Comparison of ENCODE assay signal across 8 mouse cellular contexts in the genomic region with DNA sequence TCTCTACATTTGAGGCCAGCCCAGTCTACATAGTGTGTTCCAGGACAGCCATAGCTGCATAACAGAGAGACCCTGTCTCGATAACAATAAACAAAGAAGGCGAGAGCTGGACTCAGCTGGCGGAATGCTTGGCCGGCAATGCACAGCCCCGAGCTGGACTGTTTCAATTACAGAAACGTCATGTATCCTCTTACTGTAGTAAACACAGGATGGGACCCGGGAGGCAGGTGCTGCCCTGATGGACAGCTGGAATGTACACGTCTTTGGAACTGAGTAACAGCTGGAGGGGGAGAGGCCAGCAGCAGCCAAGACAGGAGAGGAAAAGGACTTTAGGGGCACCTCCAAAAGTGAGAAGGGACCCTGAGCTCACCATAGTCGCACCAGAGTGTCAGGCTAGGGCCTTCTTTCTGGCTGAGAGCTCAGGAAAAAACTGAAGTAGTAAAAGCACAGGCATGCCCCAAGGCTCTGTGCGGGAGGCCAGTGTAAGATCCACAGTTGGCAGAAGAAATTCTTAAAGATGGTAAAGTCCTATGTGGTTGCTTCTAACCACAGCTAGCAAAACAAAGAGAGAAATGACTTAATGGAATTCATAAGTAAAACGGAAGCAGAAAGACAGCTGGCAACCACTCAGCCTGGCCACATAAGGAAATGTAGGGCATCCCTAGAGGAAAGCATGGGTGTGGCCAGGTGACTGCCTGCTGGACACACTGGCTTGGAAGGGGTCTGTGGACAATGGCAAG.
A peak's percentile ranks its signal among the peaks of the same experiment; 100 is the strongest.
DNase-seq lines count a peak whose midpoint lies in the region; ATAC-seq and TF ChIP-seq lines count a peak whose summit lies in the region.

No protein-coding gene starts in this region.

- CTCF ChIA-PET in Patski (lab: Charles Lee) = interaction anchor here (1.1 to 2.5 kb wide), 4 partner anchors 10 to 55 kb away, joined by 3 to 9 read pairs (median 5); no protein-coding TSS in a partner anchor

- H3K27ac ChIP-seq in layer of hippocampus, adult 2 months = peak overlapping the region; percentile 43; the same call in 1 of the 2 replicates
- peak overlapping the region; percentile 37 for H3K27ac ChIP-seq in macrophage

- in situ Hi-C loops in Patski (cut with MboI; ENCODE audit: low pct_unique_long_range_greater_than_20kb) = no loop called here

- TF ChIP-seq CTCF in layer of hippocampus, adult 2 months (conservative IDR thresholded peaks at IDR 0.05) = no peak
- TF ChIP-seq CTCF in Patski (IDR thresholded peaks at IDR 0.05) = no peak

- WGBS in macrophage (ENCODE audit: missing documents) = 53% methylated on average over 11 of the region's 11 CpGs

- peaks cover 100% of the 10 kb centered on the region for H3K79me2 ChIP-seq in macrophage (ENCODE audit: inconsistent target)

- peak; percentile 40 for ATAC-seq in Patski
- no peak for ATAC-seq in monocyte, adult 5-6 weeks (replicated peaks; ENCODE audit: insufficient number of reproducible peaks, low FRiP score, low TSS enrichment, poor library complexity, severe bottlenecking)

- H3K36me3 ChIP-seq in macrophage (ENCODE audit: inconsistent target) = peaks cover 51% of the 10 kb centered on the region

- POLR2A ChIA-PET in Patski (lab: Charles Lee) = interaction anchor here (1.9 to 4.2 kb wide), 3 partner anchors 10 to 13 kb away, joined by 4 to 29 read pairs (median 8); no protein-coding TSS in a partner anchor

- no peaks in the 10 kb centered on the region for H3K27me3 ChIP-seq in Patski

- DNase-seq in layer of hippocampus, adult 2 months (ENCODE audit: low spot score in 2 of 2) = no peak
- DNase-seq in layer of hippocampus, postnatal 36 days = no peak
- peak; percentile 91 for DNase-seq in Patski (ENCODE audit: low read depth, low spot score)
- DNase-seq in heart, postnatal 4 days = peak; percentile 32
- DNase-seq in left cerebral cortex, adult 9 months (ENCODE audit: low spot score in 2 of 2) = no peak
- DNase-seq in testis, postnatal 14 days (ENCODE audit: low spot score) = no peak

- H3K4me3 ChIP-seq in layer of hippocampus, adult 2 months = no peak overlapping the region
- H3K4me3 ChIP-seq in macrophage (ENCODE audit: inconsistent target) = no peak overlapping the region

Comparison
In these comparisons a context has a peak if more than half of its experiments do, and no peak if none do; other contexts are left out.
1. DNase-seq: peak in Patski (single experiment) and heart, postnatal 4 days (single experiment); none in layer of hippocampus, adult 2 months (0 of 2), layer of hippocampus, postnatal 36 days (0 of 2), left cerebral cortex, adult 9 months (0 of 2) and testis, postnatal 14 days (single experiment).